Mouse (Mus musculus) telencephalon, adult 2 months (tissue): Measurements from ENCODE around the gene Zfp715.
"Not testable (repeated sequence)": the region's sequence is repeated elsewhere in the genome, so short reads cannot be mapped to it uniquely, and the experiment has no call there.

ENCODE experiments used
- DNase-seq: peaks from one replicate; pipeline ENCODE4 v3.0.0-alpha.2; 2011; ENCODE audit warnings: low read depth, low spot score

Gene Zfp715

GRCm38 (mm10) chr7:43291524-43291923, 21.6 kb downstream of the Zfp715 start:
- DNase-seq: no peak

GRCm38 (mm10) chr7:43282859-43283595, 30.1 kb downstream of the Zfp715 start:
- peak; percentile 31 for DNase-seq

- DNase-seq: no peak
Measured at GRCm38 (mm10) chr7:43282459-43282858, 30.6 kb downstream of the Zfp715 start.

GRCm38 (mm10) chr7:43277401-43277800, 35.7 kb downstream of the Zfp715 start:
- DNase-seq: no peak

- DNase-seq: not testable (repeated sequence)
Measured at GRCm38 (mm10) chr7:43276178-43276577, 36.9 kb downstream of the Zfp715 start.

GRCm38 (mm10) chr7:43273476-43273875, 39.6 kb downstream of the Zfp715 start:
- no peak for DNase-seq

- DNase-seq: not testable (repeated sequence)
Measured at GRCm38 (mm10) chr7:43267359-43267758, 45.7 kb downstream of the Zfp715 start.

GRCm38 (mm10) chr7:43253540-43253939, 59.6 kb downstream of the Zfp715 start:
- no peak for DNase-seq

- DNase-seq: not testable (repeated sequence)
Measured at GRCm38 (mm10) chr7:43250718-43251117, 62.4 kb downstream of the Zfp715 start.
